Mouse (Mus musculus) G1E (cell line): ENCODE data around the gene B9d2.

Experiments used
- CTCF ChIP-seq: IDR thresholded peaks from 2 replicates; pipeline ENCODE4 v1.5.1; 2012; ENCODE audit warnings: low read depth, low read length, inconsistent platforms, mixed read lengths
- GATA1 ChIP-seq: IDR thresholded peaks from 2 replicates; pipeline ENCODE4 v1.6.1; 2012; ENCODE audit warnings: borderline replicate concordance, low read length, inconsistent platforms, mixed read lengths

GRCm38 (mm10) chr7:25672442-25672841 is 8.1 kb upstream of the B9d2 start:
- TF ChIP-seq CTCF (no peak), GATA1 (no peak)
